Mouse (Mus musculus) ovary, postnatal 14 days (tissue): ENCODE data around the gene Selenow.
"Not testable (repeated sequence)": the region's sequence is repeated elsewhere in the genome, so short reads cannot be mapped to it uniquely, and the experiment has no call there.

Experiments
- DNase-seq: peaks from one replicate; pipeline ENCODE4 v3.0.0; 2022; ENCODE audit warnings: low spot score

Gene Selenow

GRCm38 (mm10) chr7:15945721-15946536 is 23.7 kb upstream of the Selenow start, which contains the start of gene Nop53:
TSS of gene Nop53 (minus strand) at chr7:15946074.
- DNase-seq, result peak; percentile 82

DNA sequence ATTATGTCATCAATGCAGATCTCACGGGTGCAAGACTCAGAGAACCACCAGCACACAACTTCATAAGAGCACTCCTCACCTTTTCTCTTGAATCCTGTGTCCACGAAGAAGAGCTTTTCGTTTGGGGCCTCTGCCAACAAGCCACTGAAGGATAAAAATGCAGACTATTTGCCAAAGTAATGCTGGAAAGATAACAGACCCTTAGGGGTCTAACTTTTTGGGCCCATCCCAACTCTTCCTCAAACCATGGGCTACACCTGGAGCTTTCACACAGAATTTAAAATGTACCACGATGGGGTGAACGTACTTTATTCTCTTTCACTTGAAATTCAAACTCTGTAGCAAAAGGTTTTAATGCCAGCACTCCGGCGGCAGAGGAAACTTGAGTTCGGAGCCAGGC is 23.0 kb upstream of the Selenow start:
- DNase-seq, result no peak

DNA sequence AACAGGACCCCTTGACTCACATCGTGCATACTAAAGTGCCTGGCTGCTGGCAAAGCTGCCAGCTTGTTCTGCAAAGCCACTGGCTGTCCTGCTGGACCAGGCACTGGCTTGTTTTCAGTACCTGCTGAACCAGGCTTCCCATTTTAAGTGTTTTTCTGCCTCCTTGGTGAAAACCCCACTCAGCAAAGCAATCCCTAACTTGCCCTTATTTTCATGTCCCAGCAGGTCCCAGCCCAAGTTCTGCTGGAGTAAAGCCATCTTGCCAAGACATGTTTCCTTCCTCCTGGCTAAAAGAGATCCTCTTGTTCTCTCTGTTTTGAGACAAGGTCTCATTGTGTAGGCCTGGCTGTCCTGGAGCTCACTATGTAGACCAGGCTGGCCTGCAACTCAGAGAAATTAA is 22.1 kb upstream of the Selenow start:
- DNase-seq, result no peak

GRCm38 (mm10) chr7:15938621-15939020 is 16.4 kb upstream of the Selenow start:
- no peak for DNase-seq

DNA sequence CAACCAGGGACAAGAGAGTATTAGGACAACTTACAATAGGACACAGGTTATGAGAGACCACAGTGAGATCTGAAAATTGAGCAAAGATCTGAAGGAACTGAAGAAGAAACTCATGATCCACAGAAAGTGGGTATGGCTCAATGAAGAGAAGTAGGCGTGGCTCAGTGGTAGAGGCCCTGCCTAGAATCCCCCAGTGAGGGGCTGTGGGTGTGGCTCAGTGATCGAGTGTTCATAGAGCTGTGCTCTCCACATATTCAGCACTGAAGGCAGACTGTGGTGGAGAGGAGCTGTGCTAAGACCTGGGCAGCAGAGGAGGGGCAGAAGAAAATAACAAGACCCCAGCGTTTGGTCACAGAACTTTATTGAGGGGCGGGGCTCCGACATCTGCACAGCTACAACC is 15.3 kb upstream of the Selenow start:
- DNase-seq, result no peak

- DNase-seq, result no peak
Measured at GRCm38 (mm10) chr7:15933437-15934359, 11.5 kb upstream of the Selenow start.

- no peak for DNase-seq
Measured at GRCm38 (mm10) chr7:15931635-15932034, 9.4 kb upstream of the Selenow start.

DNA sequence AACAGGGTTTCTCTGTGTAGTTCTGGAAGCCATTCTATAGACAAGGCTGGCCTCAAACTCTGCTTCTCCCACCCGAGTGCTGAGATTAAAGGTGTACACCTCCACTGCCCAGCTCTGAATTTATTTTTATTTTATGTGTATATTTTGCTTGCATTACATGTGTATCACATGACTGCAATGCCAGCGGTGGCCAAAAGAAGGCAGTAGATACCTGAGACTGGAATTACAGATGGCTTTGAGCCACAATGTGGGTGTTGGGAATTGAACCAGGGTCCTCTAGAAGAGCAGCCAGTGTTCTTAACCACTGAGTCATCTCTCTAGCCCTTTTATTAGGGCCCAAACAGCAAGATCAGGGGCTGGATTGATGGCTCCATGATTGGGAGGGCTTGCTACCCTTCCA is 8.3 kb upstream of the Selenow start:
- no peak for DNase-seq

DNA sequence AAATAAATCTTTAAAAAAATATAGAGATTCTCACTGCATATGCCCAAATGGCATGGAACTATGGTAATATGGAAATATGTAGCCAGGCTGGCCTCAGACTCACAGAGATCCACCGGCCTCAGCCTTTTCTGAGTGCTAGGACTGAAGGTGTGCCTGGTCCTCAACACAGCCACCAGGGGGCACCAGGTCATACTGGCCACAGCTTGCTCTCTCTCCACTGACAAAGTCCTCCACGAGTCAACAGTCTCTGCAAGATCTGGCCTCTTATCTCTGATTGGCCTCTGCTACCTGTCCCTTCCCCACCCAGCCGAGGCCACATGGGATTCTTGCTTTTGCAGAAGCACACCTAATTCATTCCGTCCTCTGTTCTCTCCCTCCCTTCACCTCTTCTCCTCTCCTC is 7.7 kb upstream of the Selenow start:
- peak; percentile 52 for DNase-seq

- DNase-seq, result no peak
Measured at GRCm38 (mm10) chr7:15921796-15922195, 406 bp downstream of the Selenow start.

GRCm38 (mm10) chr7:15920645-15921190 is 1.5 kb downstream of the Selenow start:
- no peak for DNase-seq

DNA sequence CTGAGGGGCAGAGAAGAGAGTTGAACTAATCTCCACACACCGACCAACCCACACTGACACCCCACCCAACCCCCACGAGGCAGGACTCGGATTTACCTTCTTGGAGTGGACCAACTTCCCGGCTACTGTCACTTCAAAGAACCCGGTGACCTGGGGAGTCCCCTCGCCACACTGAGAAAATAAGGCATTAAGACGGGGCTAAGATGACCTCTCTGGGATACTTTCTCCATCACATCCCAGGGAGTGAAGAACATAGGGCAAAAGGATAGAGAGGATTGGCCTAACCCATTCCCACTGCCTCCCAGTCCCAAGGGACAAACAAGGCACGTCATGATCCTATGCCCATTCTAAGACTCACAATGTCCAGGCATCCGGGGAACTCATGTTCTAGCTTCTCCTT is 2.3 kb downstream of the Selenow start:
- DNase-seq, result no peak

- DNase-seq, result no peak
Measured at GRCm38 (mm10) chr7:15918371-15918770, 3.8 kb downstream of the Selenow start.

GRCm38 (mm10) chr7:15916996-15917395 is 5.2 kb downstream of the Selenow start:
- DNase-seq, result no peak

GRCm38 (mm10) chr7:15916134-15916723 is 6.0 kb downstream of the Selenow start:
- DNase-seq, result no peak

GRCm38 (mm10) chr7:15915695-15916094 is 6.5 kb downstream of the Selenow start:
- DNase-seq, result not testable (repeated sequence)

- no peak for DNase-seq
Measured at GRCm38 (mm10) chr7:15914751-15915150, 7.5 kb downstream of the Selenow start.

- peak; percentile 30 for DNase-seq
Measured at GRCm38 (mm10) chr7:15914252-15914651, 8.0 kb downstream of the Selenow start.

- peak; percentile 73 for DNase-seq
Measured at GRCm38 (mm10) chr7:15912183-15912582, 10.0 kb downstream of the Selenow start.

GRCm38 (mm10) chr7:15910521-15910920 is 11.7 kb downstream of the Selenow start:
- DNase-seq, result no peak

DNA sequence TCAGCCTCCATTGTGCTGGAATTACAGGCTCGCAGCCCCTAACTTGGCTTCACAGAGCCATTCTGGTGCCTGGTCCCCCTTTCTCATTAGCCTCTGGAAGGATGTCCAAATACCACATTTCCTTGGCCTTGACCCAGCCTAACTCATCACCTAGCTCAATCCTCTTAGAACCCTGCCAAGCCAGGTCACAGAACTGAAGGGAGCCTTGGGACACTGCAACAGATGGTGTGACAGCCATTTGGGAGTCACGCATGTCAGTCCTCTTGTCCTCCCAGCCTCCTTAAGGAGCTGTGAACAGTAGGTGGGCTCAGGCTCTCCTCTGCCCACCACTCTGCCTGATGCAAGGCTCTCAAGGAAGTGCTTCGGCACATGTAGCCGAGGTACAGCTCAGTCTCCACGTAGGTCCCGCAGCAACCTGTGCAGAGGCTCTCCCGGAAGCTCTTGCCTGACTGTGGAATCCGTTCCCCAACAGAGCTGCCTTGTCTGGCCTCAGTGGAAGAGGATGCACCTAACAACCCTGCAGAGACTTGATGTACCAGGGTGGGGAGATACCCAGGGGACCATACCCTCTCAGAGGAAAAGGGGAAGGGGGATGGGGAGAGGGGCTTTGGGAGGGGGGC is 14.1 kb downstream of the Selenow start:
- no peak for DNase-seq

DNA sequence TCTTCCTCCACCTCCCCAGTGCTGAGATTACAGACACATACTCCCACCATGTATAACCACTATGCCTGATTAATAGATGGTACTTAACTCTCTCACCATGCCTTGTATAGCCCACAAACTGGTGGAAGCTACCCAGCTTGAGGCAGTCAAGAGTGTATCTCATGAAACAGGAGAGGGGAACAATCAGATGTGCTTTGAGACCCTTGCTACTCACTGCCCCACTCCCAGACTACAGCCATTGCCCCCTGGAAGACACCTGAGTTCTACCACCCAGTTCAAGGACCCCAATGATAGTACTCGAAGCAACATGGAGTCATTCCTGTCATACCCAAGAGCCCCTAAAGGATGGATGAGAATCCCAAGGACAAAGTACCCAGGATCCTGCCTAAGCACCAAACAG is 15.6 kb downstream of the Selenow start:
- DNase-seq, result no peak
